Mouse (Mus musculus): Measurements from ENCODE around the gene Nme9. TPM values are rescaled to one million over a fixed set of nuclear protein-coding genes. Genes with fewer than 3 reads are reported as not detected.

Nme9 gene
- polyA plus RNA-seq (2017; shearing (Covaris generic)) = not detected

DNA sequence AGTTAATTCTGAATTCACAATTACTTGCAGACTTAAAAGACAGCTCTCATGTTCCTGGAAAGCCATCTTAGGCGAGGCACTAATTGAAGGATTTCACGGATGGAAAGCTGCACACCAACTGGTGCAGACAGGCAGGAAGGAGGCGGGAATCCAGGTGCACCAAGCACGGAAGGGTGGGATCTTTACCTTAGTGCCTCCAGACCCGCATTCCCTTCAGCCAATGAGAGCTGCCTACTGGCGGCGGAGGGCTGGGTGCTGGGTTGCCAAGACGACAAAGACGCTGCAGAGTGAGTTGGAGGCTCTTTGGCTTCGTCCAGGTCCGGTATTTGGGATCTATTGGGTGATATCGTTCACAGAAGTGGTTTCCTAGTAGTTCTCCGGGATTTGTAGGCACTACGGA lies at the start of gene Nme9:
Gene Nme9 (plus strand): TSS at position 315 of the 400 bp plus-strand sequence.

GRCm38 (mm10) chr9:99437031-99437764 lies 14.1 kb upstream of the Nme9 start, which contains the start of gene Mras:
Gene Mras (minus strand): TSS chr9:99437381.

Other genes with a start within 250 kb of the Nme9 start
- gene Faiml, start 214.2 kb upstream of the Nme9 start, polyA plus RNA-seq (2017; shearing (Covaris generic)) = not detected
- gene Cep70, start 208.1 kb upstream of the Nme9 start, polyA plus RNA-seq (2017; shearing (Covaris generic)) = 11.2 TPM
- gene Esyt3, start 92.9 kb upstream of the Nme9 start, polyA plus RNA-seq (2017; shearing (Covaris generic)) = not detected
- gene Mras, start 14.1 kb upstream of the Nme9 start, polyA plus RNA-seq (2017; shearing (Covaris generic)) = not detected
- 31.2 TPM for gene Armc8, start 117.4 kb downstream of the Nme9 start, polyA plus RNA-seq (2017; shearing (Covaris generic))
- 40.0 TPM for gene Dbr1, start 124.3 kb downstream of the Nme9 start, polyA plus RNA-seq (2017; shearing (Covaris generic))
- gene A4gnt, start 161.0 kb downstream of the Nme9 start, polyA plus RNA-seq (2017; shearing (Covaris generic)) = not detected
- gene Dzip1l, start 178.0 kb downstream of the Nme9 start, polyA plus RNA-seq (2017; shearing (Covaris generic)) = not detected

All from effector memory CD4-positive, alpha-beta T cell, adult 5 months (primary cell).